Mouse (Mus musculus) Muller cell, postnatal 12 days (primary cell): ENCODE results near the gene Ccdc9.

Experiments
- DNase-seq: peaks from one replicate; pipeline ENCODE4 v3.0.0-alpha.2; 2015; ENCODE audit errors: inconsistent ontology term

The Ccdc9 gene

DNA sequence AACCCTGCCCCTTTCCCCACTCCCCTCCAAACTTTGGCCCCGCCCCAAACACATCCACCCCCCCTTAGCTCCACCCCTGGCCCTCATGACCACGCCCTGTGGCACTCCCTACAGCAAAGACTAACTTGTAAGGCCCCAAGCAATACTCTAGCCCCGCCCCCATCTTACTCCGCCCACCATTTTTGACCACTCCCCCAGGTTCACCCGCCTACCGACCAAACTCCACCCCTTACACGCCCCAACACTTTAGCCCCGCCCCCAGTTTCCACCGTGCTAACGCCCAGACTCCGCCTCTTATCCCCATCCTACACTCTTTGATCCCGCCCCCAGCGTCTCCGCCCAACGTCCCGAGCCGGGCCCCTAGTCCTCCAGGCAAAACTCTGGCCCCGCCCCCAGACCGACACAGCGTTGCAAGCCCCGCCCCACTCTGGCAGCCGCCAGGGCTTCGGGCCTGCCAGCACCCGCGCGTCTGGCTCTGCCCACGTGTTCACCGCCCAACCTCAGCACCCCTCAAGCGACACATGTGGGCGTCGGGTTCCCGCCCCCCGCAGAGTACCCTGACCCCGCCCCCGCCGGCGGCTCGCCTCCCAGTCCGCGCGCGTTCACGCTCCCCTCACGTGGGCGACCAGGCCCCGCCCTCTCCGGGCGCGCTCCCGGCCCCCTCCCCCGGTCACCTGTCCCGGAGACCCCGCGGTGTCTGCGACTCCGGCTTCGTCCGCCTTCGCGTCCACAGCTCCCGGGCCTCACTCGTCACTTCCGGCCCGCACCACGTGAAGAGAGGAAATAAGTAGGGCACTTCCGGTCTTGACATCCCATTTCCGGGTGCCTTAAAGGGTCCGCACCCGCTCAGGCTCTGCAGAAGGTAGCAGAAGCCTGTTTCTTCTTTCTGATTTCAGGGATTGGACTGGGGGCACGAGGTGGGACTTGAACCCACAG is at the start of gene Ccdc9:
Ccdc9 (minus strand) TSS at position 770 of the 936 bp plus-strand sequence.
- DNase-seq, result peak; percentile 100

DNA sequence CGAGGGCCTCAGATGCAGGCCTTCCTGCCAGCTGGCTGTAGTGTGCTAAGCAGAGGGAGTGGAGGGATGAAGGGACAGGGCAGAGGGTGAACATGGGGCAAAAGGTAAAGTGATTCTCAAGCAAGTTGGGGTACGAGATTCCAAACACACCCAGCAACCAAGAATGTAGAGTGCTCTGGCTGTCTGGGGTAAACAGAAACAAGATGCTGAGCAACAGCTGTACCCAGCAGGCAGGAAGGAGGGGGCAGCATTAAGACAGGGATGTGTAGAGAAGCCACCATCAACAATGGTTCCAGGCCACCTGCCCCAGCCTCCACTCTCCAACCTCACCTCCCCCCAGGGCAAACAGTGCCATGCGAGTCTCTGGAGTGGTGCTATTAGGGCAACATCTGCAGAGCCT is 42.6 kb upstream of the Ccdc9 start:
- DNase-seq, result no peak

GRCm38 (mm10) chr7:16326607-16326971 is 40.0 kb upstream of the Ccdc9 start:
- no peak for DNase-seq

GRCm38 (mm10) chr7:16325920-16326606 is 39.5 kb upstream of the Ccdc9 start:
- DNase-seq, result peak; percentile 85

DNA sequence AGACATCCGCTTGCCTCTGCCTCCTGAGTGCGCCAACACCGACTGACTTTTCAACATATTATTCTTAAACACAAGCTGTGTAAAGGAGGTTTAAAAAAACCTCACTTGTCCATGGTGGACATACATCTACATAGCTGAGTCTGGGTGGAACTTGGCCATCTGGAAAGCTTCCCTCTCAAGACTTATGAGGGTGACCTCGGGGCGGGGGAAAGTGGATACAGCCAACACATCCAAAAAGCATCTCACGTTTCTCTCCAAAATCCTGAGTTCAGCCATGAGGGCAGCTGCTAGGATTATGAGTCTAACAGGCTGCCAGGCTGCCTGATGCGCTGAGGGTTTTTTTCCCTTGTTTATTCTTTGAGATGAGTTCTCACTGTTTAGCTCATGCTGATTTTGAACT is 38.1 kb upstream of the Ccdc9 start:
- no peak for DNase-seq

- DNase-seq, result no peak
Observed at GRCm38 (mm10) chr7:16320479-16320878, 33.9 kb upstream of the Ccdc9 start.

- no peak for DNase-seq
Observed at GRCm38 (mm10) chr7:16319216-16319615, 32.6 kb upstream of the Ccdc9 start.

GRCm38 (mm10) chr7:16317094-16317493 is 30.5 kb upstream of the Ccdc9 start:
- DNase-seq, result no peak

DNA sequence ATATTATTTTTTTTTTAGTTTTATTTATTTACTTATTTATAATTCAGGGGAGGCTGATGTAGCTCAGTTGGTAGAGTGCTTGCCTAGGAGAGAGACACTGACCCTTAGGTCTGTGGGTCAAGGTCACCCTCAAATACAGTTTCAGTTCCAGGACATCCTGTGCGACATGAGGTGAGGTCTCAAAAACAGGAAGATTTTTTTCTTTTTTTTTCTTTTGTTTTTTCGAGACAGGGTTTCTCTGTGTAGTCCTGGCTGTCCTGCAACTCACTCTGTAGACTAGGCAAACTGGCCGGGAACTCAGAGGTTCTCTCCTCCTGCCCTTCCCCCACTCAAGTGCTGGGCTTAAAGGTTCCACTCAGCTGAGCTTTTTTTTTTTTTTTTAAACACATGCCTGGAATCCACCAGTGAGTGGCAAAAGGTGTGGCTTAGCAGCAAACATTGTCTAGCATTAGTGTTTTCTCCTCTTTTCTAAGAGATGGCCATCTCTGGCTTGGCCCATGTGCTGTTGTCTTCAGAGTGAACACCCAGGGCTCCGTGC is 28.7 kb upstream of the Ccdc9 start:
- no peak for DNase-seq

DNA sequence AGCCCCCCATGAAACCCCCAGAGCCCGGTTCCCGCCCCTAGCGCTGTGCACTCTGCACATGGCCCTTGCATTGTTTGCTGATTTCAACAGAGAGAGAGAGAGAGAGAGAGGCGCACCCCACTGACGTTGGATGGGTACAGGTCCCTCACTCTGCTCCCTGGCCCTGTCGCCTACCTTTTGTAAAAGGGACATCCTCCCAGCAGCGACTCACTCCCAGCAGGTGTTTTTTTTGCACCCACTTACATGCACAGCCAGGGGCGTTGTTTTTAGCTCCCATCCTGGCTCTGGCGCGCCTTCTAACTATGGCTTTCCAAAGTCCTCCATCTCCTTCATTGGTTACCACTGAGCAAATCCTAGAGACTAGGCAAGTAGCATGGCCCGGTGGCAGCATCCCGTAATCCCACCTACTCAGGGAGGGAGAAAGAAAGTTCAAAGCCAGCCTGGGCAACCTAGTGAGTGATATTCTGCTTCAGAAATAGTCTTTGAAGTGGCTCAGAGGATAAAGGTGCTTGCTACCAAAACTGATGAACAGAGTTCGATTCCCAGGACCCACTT is 27.7 kb upstream of the Ccdc9 start:
- peak; percentile 30 for DNase-seq

GRCm38 (mm10) chr7:16313481-16314220 is 27.1 kb upstream of the Ccdc9 start:
- DNase-seq, result peak; percentile 89

GRCm38 (mm10) chr7:16312672-16313311 is 26.2 kb upstream of the Ccdc9 start:
- peak; percentile 90 for DNase-seq

- peak; percentile 71 for DNase-seq
Observed at GRCm38 (mm10) chr7:16312011-16312671, 25.5 kb upstream of the Ccdc9 start.

DNA sequence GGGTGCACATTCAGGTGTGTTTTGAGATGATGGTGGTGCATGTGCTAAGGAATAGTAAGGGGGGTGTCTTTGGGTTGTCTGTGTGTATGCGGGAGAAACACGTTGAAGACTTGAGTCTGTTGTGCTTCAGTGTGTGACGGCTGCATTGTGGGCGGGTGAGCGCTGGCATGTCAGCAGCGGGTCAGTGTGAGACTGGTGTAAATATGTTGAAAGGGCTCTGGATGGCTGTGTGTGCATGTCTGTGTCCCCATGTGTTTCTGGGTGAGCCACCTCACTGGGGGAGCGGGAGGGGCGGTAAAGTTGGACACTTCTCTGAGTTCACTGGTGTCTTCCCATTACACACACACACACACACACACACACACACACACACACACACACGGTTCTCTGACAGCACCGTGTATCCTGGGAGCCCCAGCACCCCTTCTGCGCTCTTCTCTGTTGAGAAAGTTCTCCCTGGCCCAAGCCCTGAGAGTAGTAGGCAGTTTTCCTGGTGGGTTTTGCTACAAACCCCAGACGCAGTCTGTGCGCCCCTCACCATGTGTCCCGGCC is 24.9 kb upstream of the Ccdc9 start:
- peak; percentile 60 for DNase-seq

DNA sequence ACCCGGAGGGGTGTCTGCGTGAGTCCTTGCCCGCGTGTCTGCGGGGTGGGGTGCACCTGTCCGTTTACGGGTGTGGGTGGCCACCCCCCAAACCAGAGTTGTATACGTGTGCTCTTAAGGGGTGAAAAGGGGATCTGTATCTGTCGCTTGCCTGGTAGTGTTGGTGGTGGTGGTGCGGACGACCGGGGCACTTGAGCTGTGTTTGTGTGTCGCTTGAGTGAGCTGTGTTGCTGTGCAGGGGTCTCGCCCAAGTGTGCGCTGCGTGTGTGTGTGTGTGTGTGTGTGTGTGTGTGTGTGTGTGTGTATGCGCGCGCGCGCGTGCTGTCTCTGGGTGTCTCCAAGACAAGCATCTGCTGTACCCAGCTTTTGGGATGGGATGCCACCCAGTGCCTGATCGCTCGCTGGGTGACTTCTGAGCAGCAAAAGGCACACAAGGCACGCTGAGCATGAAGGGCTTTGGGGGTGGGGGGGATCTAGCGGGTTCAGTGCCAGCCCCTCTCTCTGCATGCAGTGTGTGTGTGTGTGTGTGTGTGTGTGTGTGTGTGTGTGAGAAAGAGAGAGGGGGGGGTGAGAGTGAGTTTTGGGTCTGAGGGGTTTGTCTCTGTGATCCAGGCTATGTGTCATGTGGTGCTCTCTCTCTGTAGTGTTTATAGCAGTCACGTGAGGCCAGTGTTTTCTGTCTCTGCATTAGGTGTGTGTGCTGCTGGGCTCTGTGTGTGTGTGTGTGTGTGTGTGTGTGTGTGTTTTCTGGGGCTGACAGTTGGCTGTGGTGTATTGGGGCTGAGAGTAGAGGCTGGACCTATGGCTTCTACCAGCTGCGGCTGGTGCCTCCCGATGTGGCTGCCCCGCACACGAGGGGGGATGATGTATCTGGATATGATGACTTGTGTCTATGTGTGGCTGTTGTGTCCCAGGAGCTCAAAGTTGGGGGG is 24.2 kb upstream of the Ccdc9 start:
- DNase-seq, result peak; percentile 60

DNA sequence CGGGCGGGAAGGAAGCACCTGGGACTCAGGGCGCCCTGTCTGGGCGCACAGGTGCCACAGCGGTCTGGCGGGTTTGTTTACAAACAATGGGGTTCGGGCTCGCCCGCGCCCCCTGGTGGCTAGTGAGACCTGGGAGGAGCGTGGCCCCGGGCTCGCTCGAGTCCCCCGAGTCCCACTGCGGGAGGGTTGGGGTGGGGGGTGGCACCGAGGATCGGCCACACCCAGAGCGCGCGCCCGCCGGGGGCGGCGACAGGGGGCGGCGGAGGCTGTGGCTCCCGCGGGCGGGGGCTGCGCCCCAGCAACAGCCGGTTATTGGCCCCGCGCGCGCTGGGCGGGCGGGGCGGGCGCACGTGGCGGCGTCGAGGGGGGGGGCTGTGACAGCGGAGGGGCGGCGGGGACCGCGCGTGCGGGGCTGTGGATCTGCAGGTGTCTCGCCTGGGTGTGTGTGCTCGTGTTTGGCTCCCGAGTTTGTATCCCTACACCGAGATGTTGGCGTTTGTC is 23.5 kb upstream of the Ccdc9 start:
- DNase-seq, result peak; percentile 98

DNA sequence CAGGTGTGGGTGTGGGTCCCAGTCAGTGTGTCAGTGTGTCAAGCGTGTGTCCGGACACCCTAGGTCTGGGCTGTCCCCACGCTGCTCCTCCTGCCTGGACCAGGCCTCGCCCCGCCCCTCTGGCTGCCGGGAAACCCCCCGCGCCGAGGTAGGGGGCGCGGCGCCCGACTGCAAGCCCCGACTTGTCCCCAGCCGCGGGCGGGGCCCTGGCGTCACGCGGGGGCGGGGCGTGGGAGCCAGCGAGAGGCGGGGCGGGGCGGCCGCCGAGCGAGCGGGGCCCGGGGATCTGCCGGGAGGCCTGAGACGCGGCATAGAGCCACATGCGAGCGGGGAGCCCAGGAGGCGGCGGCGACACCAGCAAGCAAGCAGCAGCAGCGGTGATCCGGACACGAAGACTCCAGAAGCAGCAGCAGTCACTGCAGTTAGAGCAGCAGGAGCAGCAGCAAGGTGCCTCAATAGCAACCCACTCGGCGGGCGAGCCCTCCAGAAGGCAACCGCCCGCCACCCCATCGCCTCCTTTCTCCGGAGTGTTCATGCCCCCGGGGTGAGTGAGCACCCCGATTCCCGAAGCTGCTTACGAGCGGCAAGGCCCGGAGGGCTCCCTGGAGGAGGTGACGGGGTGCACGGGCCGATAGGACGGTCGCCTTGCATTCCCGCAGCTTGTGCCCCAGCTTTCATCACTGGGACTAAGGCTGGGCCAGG is 22.9 kb upstream of the Ccdc9 start:
- peak; percentile 98 for DNase-seq

DNA sequence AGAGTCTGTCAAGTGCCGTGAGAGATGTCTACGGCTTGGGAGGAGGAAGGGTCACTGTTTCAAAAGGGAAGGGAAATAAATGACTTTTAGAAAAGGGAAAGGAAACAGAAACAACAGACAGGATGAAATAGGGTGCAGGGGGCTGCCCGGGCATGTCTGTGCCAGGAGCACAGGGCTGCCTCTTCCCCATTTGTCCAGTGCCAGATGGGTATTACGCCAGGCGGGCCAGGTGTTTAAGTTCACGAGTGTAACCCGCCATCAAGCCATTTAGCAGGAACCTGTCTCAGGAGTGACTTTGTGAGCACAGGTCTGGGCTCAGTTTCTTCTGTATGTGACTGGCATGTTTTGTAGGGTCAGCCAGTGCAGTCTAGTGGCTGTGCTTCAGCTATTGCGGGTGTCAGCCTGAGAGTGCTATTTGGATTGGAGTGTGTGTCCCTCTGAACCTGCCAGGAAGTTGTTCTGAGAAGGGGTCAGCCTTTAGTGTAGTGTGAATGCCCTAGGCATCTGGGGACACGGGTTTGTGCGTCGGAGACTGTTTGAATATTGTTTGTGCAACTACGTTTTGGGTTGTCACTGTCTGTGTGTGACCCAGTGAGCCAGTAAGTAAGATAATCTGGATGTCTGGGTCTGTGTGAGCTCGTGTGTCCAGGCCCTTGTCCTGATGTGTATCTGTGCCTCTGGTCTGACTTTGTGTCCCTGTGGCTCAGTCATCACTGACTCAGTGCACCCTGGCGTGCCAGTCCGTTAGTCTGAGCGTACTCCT is 22.1 kb upstream of the Ccdc9 start:
- peak; percentile 72 for DNase-seq
